Mouse (Mus musculus) fat pad, adult 2 months (tissue): ENCODE measurements at regions not wholly inside any gene's neighbourhood (a gene's known extent, or its start where the extent isn't known, plus 50 kb on each side); places are given as distances from the start of the nearest gene placed in this dataset.

ENCODE experiments used
- DNase-seq: peaks from one replicate; pipeline ENCODE4 v3.0.0-alpha.2; 2011; ENCODE audit warnings: low read depth, low spot score; ENCODE audit errors: extremely low read depth

- DNase-seq, result no peak
Observed at GRCm38 (mm10) chr12:32488578-32488892, 110.0 kb downstream of the Ccdc71l start.

- no peak for DNase-seq
Observed at GRCm38 (mm10) chr12:32489415-32490139, 111.1 kb downstream of the Ccdc71l start.

- DNase-seq, result peak; percentile 18
Observed at GRCm38 (mm10) chr12:32504196-32504595, 125.7 kb downstream of the Ccdc71l start.

- no peak for DNase-seq
Observed at GRCm38 (mm10) chr12:32508671-32509070, 130.2 kb downstream of the Ccdc71l start.

- DNase-seq, result no peak
Observed at GRCm38 (mm10) chr12:32525586-32525985, 147.1 kb downstream of the Ccdc71l start.

- no peak for DNase-seq
Observed at GRCm38 (mm10) chr12:32531216-32531615, 152.7 kb downstream of the Ccdc71l start.

- DNase-seq, result no peak
Observed at GRCm38 (mm10) chr12:32533641-32534040, 155.1 kb downstream of the Ccdc71l start.

GRCm38 (mm10) chr12:32545466-32545865, 167.0 kb downstream of the Ccdc71l start:
- DNase-seq, result no peak

GRCm38 (mm10) chr12:32546356-32546755, 167.9 kb downstream of the Ccdc71l start:
- DNase-seq, result no peak

- DNase-seq, result no peak
Observed at GRCm38 (mm10) chr12:32553793-32554192, 175.3 kb downstream of the Ccdc71l start.

GRCm38 (mm10) chr12:32567777-32568176, 189.3 kb downstream of the Ccdc71l start:
- DNase-seq, result no peak

GRCm38 (mm10) chr12:32581304-32581703, 202.8 kb downstream of the Ccdc71l start:
- no peak for DNase-seq

- no peak for DNase-seq
Observed at GRCm38 (mm10) chr12:32602131-32602815, 217.1 kb upstream of the Nampt start.

GRCm38 (mm10) chr12:32605353-32605752, 214.0 kb upstream of the Nampt start:
- DNase-seq, result no peak

- DNase-seq, result no peak
Observed at GRCm38 (mm10) chr12:32615000-32615399, 204.3 kb upstream of the Nampt start.

GRCm38 (mm10) chr12:32616086-32616485, 203.3 kb upstream of the Nampt start:
- DNase-seq, result peak; percentile 92

GRCm38 (mm10) chr12:32617031-32617430, 202.3 kb upstream of the Nampt start:
- no peak for DNase-seq

GRCm38 (mm10) chr12:32619830-32620229, 199.5 kb upstream of the Nampt start:
- no peak for DNase-seq

- DNase-seq, result peak; percentile 90
Observed at GRCm38 (mm10) chr12:32621739-32622138, 197.6 kb upstream of the Nampt start.

- no peak for DNase-seq
Observed at GRCm38 (mm10) chr12:32628552-32628951, 190.8 kb upstream of the Nampt start.

- DNase-seq, result no peak
Observed at GRCm38 (mm10) chr12:32632935-32633334, 186.4 kb upstream of the Nampt start.

GRCm38 (mm10) chr12:32635055-32635454, 184.3 kb upstream of the Nampt start:
- no peak for DNase-seq
